Comparison of ENCODE assay signal across 16 mouse cellular contexts in genomic region chr8:113581098-113581497, GRCm38 (mm10). TPM values are rescaled to one million over a fixed set of nuclear protein-coding genes. Genes with fewer than 3 reads are reported as not detected.
A peak's percentile ranks its signal among the peaks of the same experiment; 100 is the strongest.
DNase-seq lines count a peak whose midpoint lies in the region; ATAC-seq and TF ChIP-seq lines count a peak whose summit lies in the region.
"Had no signal": no experiment of that assay in that cellular context is flagged by ENCODE, and none has a peak within 500 bp of the region (broad histone marks: within the 10 kb centered on the region; RNA-seq: fewer than 3 reads in every experiment).

No protein-coding gene starts in this region.

- ATAC-seq in heart, postnatal 0 days (ENCODE audit: insufficient read depth, low read depth) = peak; percentile 63; the same call in 1 of the 2 replicates
- peak; percentile 92 to 94 for ATAC-seq in hematopoietic stem cell, adult 5-6 weeks (replicated peaks in 1 of 2; ENCODE audit: insufficient read depth in 1 of 2, low FRiP score in 2 of 2, low TSS enrichment in 1 of 2, low read depth in 1 of 2, poor library complexity in 2 of 2, severe bottlenecking in 2 of 2)
- ATAC-seq in megakaryocyte-erythroid progenitor cell, adult 5-6 weeks (replicated peaks; ENCODE audit: low FRiP score, low TSS enrichment, poor library complexity, severe bottlenecking) = 0 out of 2 replicates have a peak, but pooled peaks have one; percentile 55
- no peak for ATAC-seq in midbrain, embryonic 16.5 days
- ATAC-seq: forebrain, embryonic 15.5 days; liver, embryonic 12.5 days had no signal

- no peak for TF ChIP-seq EP300 in heart, postnatal 0 days (IDR thresholded peaks at IDR 0.05; ENCODE audit: low read depth)

- H3K9me3 ChIP-seq in heart, postnatal 0 days (replicated peaks; ENCODE audit: control insufficient read depth, low read length) = no peaks in the 10 kb centered on the region
- no peaks in the 10 kb centered on the region for H3K9me3 ChIP-seq in midbrain, embryonic 16.5 days (replicated peaks; ENCODE audit: control insufficient read depth, low read length, poor library complexity, severe bottlenecking)
- H3K9me3 ChIP-seq: embryonic facial prominence, embryonic 13.5 days; forebrain, embryonic 15.5 days; hindbrain, embryonic 10.5 days; liver, embryonic 12.5 days; midbrain, embryonic 12.5 days; neural tube, embryonic 13.5 days had no signal

- 13% methylated on average over 10 of the region's 10 CpGs for WGBS in heart, postnatal 0 days
- 70% methylated on average over 10 of the region's 10 CpGs for WGBS in midbrain, embryonic 16.5 days

- H3K27ac ChIP-seq in heart, postnatal 0 days (ENCODE audit: low read depth) = no peak overlapping the region
- H3K27ac ChIP-seq in midbrain, embryonic 16.5 days (ENCODE audit: low read length) = no peak overlapping the region
- H3K27ac ChIP-seq: embryonic facial prominence, embryonic 13.5 days; forebrain, embryonic 15.5 days; hindbrain, embryonic 10.5 days; liver, embryonic 12.5 days; midbrain, embryonic 12.5 days; neural tube, embryonic 13.5 days had no signal

- 0 out of 2 replicates have a peak overlapping the region, but pooled peaks have one; percentile 8 for H3K4me2 ChIP-seq in heart, postnatal 0 days (ENCODE audit: low read depth, low read length)
- no peak overlapping the region for H3K4me2 ChIP-seq in midbrain, embryonic 16.5 days (ENCODE audit: low read length)
- H3K4me2 ChIP-seq: embryonic facial prominence, embryonic 13.5 days; forebrain, embryonic 15.5 days; liver, embryonic 12.5 days; midbrain, embryonic 12.5 days; neural tube, embryonic 13.5 days had no signal

- no peak overlapping the region for H3K9ac ChIP-seq in heart, postnatal 0 days (replicated peaks; ENCODE audit: low read depth, low read length)
- H3K9ac ChIP-seq in midbrain, embryonic 16.5 days (ENCODE audit: low read depth, low read length) = no peak overlapping the region
- H3K9ac ChIP-seq: embryonic facial prominence, embryonic 13.5 days; forebrain, embryonic 15.5 days; liver, embryonic 12.5 days; midbrain, embryonic 12.5 days; neural tube, embryonic 13.5 days had no signal

- no peaks in the 10 kb centered on the region for H3K27me3 ChIP-seq in heart, postnatal 0 days (ENCODE audit: control insufficient read depth, insufficient read depth, low read length)
- H3K27me3 ChIP-seq in midbrain, embryonic 16.5 days (ENCODE audit: control insufficient read depth, insufficient read depth, low read depth, low read length) = no peaks in the 10 kb centered on the region
- H3K27me3 ChIP-seq: forebrain, embryonic 15.5 days; liver, embryonic 12.5 days; neural tube, embryonic 13.5 days had no signal

- peak; percentile 22 for DNase-seq in heart, postnatal 0 days (ENCODE audit: low spot score)
- DNase-seq in heart, adult 8-10 months (ENCODE audit: low spot score) = no peak
- peak; percentile 5 for DNase-seq in embryo, embryonic 11 days
- no peak for DNase-seq in urinary bladder, adult 18-20 months (ENCODE audit: low spot score in 2 of 2)
- DNase-seq: adrenal gland, postnatal 36 days; cerebellum, adult 11-12 months; kidney, adult 2 months had no signal

- H3K36me3 ChIP-seq in heart, postnatal 0 days (replicated peaks; ENCODE audit: control insufficient read depth, insufficient read depth, low read length) = no peaks in the 10 kb centered on the region
- H3K36me3 ChIP-seq in midbrain, embryonic 16.5 days (ENCODE audit: control insufficient read depth, insufficient read depth, low read length) = no peaks in the 10 kb centered on the region
- H3K36me3 ChIP-seq: embryonic facial prominence, embryonic 13.5 days; forebrain, embryonic 15.5 days; hindbrain, embryonic 10.5 days; liver, embryonic 12.5 days; midbrain, embryonic 12.5 days; neural tube, embryonic 13.5 days had no signal

- no peak for TF ChIP-seq CTCF in heart, postnatal 0 days (IDR thresholded peaks at IDR 0.05; ENCODE audit: low read depth)

- peaks cover 5% of the 10 kb centered on the region; the same call in 1 of the 2 replicates for H3K4me1 ChIP-seq in heart, postnatal 0 days (ENCODE audit: control insufficient read depth, insufficient read depth)
- peaks cover 8% of the 10 kb centered on the region for H3K4me1 ChIP-seq in midbrain, embryonic 16.5 days (ENCODE audit: control insufficient read depth, insufficient read depth, low read length)
- H3K4me1 ChIP-seq: liver, embryonic 12.5 days had no signal

- H3K4me3 ChIP-seq in heart, postnatal 0 days (ENCODE audit: low read depth, low read length) = no peak overlapping the region
- H3K4me3 ChIP-seq in midbrain, embryonic 16.5 days (ENCODE audit: low read depth, low read length) = no peak overlapping the region
- H3K4me3 ChIP-seq: embryonic facial prominence, embryonic 13.5 days; forebrain, embryonic 15.5 days; hindbrain, embryonic 10.5 days; liver, embryonic 12.5 days; midbrain, embryonic 12.5 days; neural tube, embryonic 13.5 days had no signal

RNA-seq across cellular contexts. Expression of gene Mon1b, which starts 54.3 kb away (rescaled TPM):
- 3.5 and 8.2 TPM in 2 replicates for total RNA-seq in heart, postnatal 0 days (2014; rRNA removed; ENCODE audit: low replicate concordance)
- polyA plus RNA-seq in heart, postnatal 0 days (2015; fragmentation: Nextera tagmentation; extraction: Ambion mirVana) = 2.0 and 2.3 TPM in 2 replicates
- 1 to 10 TPM; 5.8 to 6.7 (median 6.5) TPM for total RNA-seq in heart, adult 8-10 months (2022)
- total RNA-seq in hematopoietic stem cell, adult 5-6 weeks (2017) = 18.7 and 20.5 TPM in 2 replicates
- 14.2 and 17.0 TPM in 2 replicates for total RNA-seq in megakaryocyte-erythroid progenitor cell, adult 5-6 weeks (2014; fragmentation: Nextera tagmentation)
- 12.2 and 18.0 TPM in 2 replicates for total RNA-seq in megakaryocyte-erythroid progenitor cell, adult 5-6 weeks (2017)
- 12.5 and 13.0 TPM in 2 replicates for polyA plus RNA-seq in midbrain, embryonic 16.5 days (2015; fragmentation: Nextera tagmentation; extraction: Ambion mirVana)

Comparison
In these comparisons a context has a peak if more than half of its experiments do, and no peak if none do; other contexts are left out.
1. DNase-seq: peak in heart, postnatal 0 days (single experiment) and embryo, embryonic 11 days (single experiment); none in heart, adult 8-10 months (single experiment) and urinary bladder, adult 18-20 months (0 of 2).